Mouse (Mus musculus) spleen, adult 2 months (tissue): Measurements from ENCODE around the gene Pdpn. TPM values are rescaled to one million over a fixed set of nuclear protein-coding genes. Genes with fewer than 3 reads are reported as not detected.

ENCODE experiments used
- DNase-seq, 2 experiments: peaks; one replicate each; pipeline versions ENCODE4 v3.0.0 to v3.0.0-alpha.2; 2012 to 2021; ENCODE audit warnings: low spot score in 2 of 2, low read depth in 1 of 2
- H3K27ac ChIP-seq: fragments of 200-500 bp; 2 replicates; pipeline ENCODE4 v1.5.1; 2012; ENCODE audit warnings: low read length, inconsistent platforms; ENCODE audit not compliant: insufficient read depth
- H3K27me3 ChIP-seq: fragments of 200-500 bp; 2 replicates; pipeline ENCODE4 v1.6.1; 2012; ENCODE audit warnings: mild to moderate bottlenecking, moderate library complexity, low read length, inconsistent platforms; ENCODE audit not compliant: control insufficient read depth, insufficient read depth
- H3K36me3 ChIP-seq: fragments of 200-500 bp; 2 replicates; pipeline ENCODE4 v1.6.1; 2012; ENCODE audit warnings: mild to moderate bottlenecking, low read length, inconsistent platforms; ENCODE audit not compliant: control insufficient read depth, insufficient read depth
- H3K4me1 ChIP-seq: fragments of 200-500 bp; 2 replicates; pipeline ENCODE4 v1.6.1; 2011; ENCODE audit warnings: inconsistent platforms; ENCODE audit not compliant: control insufficient read depth, insufficient read depth, insufficient read length
- H3K4me3 ChIP-seq: fragments of 200-500 bp; 2 replicates; pipeline ENCODE4 v1.5.1; 2011; ENCODE audit warnings: mild to moderate bottlenecking, inconsistent platforms; ENCODE audit not compliant: insufficient read depth, insufficient read length; ENCODE audit errors: extremely low read depth
- CTCF ChIP-seq: fragments of 200-500 bp; IDR thresholded peaks from 2 replicates; pipeline ENCODE4 v1.5.1; 2011; ENCODE audit warnings: mild to moderate bottlenecking, inconsistent platforms; ENCODE audit not compliant: insufficient read depth, insufficient read length, insufficient replicate concordance; ENCODE audit errors: extremely low read depth
- POLR2A ChIP-seq: fragments of 200-500 bp; IDR thresholded peaks from 2 replicates; pipeline ENCODE4 v1.6.1; 2011; ENCODE audit warnings: low read depth, low read length, inconsistent platforms
- WGBS: fragments of 180-500 bp; shearing (Covaris S2); methylation state at CpG from one replicate; pipeline ENCODE4 v1.1.7; 2018; 5-methylcytosine and 5-hydroxymethylcytosine counted together
- polyA plus RNA-seq: library from polyadenylated mRNA; depleted of rRNA; stranded (reverse); fragments of >200 nt; gene quantifications from 2 replicates; pipeline ENCODE4 v1.2.3, GENCODE M21; 2012

The Pdpn gene
- polyA plus RNA-seq, 1 experiment: 0.28 TPM

DNA sequence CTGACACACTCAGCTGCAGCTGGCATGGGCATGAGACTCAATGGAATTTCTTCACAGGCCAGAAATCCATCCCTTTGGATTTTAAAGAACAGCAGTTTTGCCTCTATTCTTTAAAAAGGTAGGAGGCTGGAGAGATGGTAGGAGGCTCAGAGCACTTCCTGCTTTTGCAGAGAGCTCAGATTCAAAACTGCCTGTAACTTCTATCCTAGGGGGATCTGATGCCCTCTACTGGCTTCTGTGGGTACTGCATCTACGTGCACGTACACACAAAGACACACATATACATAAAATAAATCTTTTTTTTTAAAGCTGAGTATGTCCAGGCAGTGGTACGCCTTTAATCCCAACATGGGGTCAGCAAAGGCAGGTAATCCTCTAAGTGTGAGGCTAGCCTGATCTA is 19.2 kb downstream of the Pdpn start:
- no peak for DNase-seq
- Histone ChIP-seq H3K36me3 (no peaks in the 10 kb centered on the region), H3K4me3 (no peak overlapping the region), H3K27me3 (no peaks in the 10 kb centered on the region), H3K4me1 (no peaks in the 10 kb centered on the region), H3K27ac (no peak overlapping the region)
- WGBS: 89% methylated on average over 3 of the region's 3 CpGs
- TF ChIP-seq CTCF (no peak), POLR2A (no peak)

DNA sequence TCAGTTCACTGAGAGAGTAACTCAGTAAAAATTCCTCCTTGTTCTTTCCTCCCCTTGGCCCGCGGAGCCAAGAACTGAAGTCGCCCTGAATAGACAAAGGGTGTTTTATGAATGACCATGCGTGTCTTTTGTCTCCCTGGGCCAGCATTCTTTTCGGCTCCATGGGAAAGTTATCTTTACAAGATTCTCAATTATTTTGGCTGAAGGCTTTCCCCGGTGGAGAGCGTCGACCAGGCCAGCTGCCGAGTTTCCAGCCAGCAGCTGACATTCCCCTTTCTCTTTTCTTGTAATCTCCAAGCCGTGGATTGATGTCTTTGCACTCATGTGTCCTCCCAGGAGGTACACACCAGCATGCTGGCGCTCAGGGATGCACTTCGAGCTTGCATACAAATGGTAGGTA is 19.7 kb downstream of the Pdpn start:
- 89% methylated on average over 12 of the region's 12 CpGs for WGBS

DNA sequence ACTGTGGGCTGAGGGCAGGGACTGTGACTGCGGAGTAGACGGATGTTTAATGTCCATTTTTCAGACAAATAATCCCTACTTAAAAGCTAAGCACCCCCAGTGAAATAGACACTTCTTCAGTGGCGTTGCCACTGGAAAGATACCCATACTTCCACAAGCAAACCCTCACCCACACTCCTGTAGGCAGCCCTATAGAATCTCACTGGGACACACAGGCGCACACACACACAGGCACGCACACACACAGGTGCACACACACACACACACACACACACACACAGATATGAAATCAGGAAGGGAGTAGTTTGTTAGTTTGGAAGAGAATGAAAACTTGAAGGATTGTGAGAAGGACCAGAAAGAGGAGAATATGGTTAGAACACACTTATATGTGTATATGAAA is 20.3 kb downstream of the Pdpn start:
- DNase-seq: no peak
- no peak for TF ChIP-seq CTCF
- no peak for TF ChIP-seq POLR2A
- H3K27ac ChIP-seq: no peak overlapping the region

More for the DNA sequence above, 19.7 kb downstream of the Pdpn start:
- Histone ChIP-seq H3K4me3 (no peak overlapping the region), H3K4me1 (no peaks in the 10 kb centered on the region), H3K27me3 (no peaks in the 10 kb centered on the region), H3K36me3 (no peaks in the 10 kb centered on the region), H3K27ac (no peak overlapping the region)
- TF ChIP-seq CTCF: no peak
- no peak for TF ChIP-seq POLR2A
- DNase-seq: no peak

DNA sequence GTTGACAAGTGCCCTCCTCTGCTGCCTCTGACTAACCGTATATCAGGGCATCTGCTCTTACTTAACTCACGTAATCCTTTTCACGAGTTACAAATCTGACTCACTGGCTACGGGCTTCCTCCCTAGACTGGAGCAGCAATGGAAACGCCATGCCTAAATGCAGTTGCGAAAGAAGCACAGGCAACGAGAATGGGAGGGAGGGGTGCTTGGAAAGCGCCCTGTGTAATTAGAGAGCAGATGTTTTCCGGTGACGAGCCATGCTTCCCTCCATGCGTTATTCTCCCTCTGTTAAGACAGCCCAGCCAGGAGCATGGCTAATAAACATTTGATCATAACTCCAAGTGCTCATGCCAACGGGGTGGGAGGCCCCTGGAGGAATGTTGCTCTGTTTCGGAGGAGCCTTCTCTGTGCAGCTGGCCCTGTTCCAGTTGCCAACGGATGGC is 20.9 kb downstream of the Pdpn start:
- DNase-seq: no peak
- no peak overlapping the region for H3K27ac ChIP-seq
- TF ChIP-seq POLR2A: no peak
- no peak for TF ChIP-seq CTCF
- H3K36me3 ChIP-seq: no peaks in the 10 kb centered on the region
- no peaks in the 10 kb centered on the region for H3K4me1 ChIP-seq
- no peaks in the 10 kb centered on the region for H3K27me3 ChIP-seq
- H3K4me3 ChIP-seq: no peak overlapping the region
- 74% methylated on average over 14 of the region's 14 CpGs for WGBS

More for the DNA sequence above, 20.3 kb downstream of the Pdpn start:
- no peaks in the 10 kb centered on the region for H3K4me1 ChIP-seq
- H3K27me3 ChIP-seq: no peaks in the 10 kb centered on the region
- H3K36me3 ChIP-seq: no peaks in the 10 kb centered on the region
- H3K4me3 ChIP-seq: no peak overlapping the region
- WGBS: 93% methylated on average over 5 of the region's 5 CpGs

DNA sequence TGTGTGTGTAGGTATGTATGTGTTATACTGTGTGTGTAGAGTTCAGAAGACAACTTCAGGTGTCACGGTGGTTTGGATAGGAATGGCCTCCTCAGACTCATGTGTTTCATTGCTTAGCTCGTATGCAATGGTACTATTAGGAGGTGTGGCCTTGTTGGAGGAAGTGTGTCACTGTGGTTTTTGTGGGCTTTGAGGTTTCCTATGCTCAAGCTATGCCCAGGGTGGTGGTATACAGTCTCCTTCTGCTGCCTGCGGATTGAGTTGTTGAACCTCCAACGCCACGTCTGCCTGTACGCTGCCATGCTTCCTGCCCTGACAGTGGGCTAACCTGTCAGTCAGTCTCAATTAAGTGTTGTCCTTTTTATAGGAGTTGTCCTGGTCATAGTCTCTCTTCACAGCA is 22.0 kb downstream of the Pdpn start:
- no peak overlapping the region for H3K27ac ChIP-seq
- WGBS: 27% methylated on average over 6 of the region's 6 CpGs
- H3K27me3 ChIP-seq: no peaks in the 10 kb centered on the region
- no peaks in the 10 kb centered on the region for H3K36me3 ChIP-seq
- no peak for DNase-seq
- no peak overlapping the region for H3K4me3 ChIP-seq
- TF ChIP-seq CTCF (no peak), POLR2A (no peak)
- H3K4me1 ChIP-seq: no peaks in the 10 kb centered on the region

DNA sequence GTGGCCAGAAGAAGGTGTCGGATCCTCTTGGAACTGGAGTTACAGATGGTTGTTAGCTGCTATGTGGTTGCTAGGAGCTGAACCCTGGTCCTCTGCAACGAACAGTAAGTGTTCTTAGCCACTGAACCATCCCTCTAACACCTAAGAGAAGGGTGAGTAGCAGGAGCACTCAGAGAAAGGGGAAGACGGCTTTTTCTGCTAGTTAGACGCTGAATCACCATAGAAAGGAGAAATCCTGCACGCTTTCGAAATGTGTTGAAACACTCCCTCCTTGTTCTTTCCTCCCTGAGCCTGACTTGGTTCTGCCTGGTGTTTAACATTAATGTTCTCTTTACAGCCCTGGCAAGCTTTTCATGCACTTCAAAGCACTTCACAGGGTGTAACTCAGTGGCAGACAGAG is 27.8 kb downstream of the Pdpn start:
- no peaks in the 10 kb centered on the region for H3K36me3 ChIP-seq
- H3K4me3 ChIP-seq: no peak overlapping the region
- DNase-seq: no peak
- H3K27me3 ChIP-seq: no peaks in the 10 kb centered on the region
- TF ChIP-seq CTCF: no peak
- no peak for TF ChIP-seq POLR2A
- 25% methylated on average over 6 of the region's 6 CpGs for WGBS
- no peaks in the 10 kb centered on the region for H3K4me1 ChIP-seq
- no peak overlapping the region for H3K27ac ChIP-seq

DNA sequence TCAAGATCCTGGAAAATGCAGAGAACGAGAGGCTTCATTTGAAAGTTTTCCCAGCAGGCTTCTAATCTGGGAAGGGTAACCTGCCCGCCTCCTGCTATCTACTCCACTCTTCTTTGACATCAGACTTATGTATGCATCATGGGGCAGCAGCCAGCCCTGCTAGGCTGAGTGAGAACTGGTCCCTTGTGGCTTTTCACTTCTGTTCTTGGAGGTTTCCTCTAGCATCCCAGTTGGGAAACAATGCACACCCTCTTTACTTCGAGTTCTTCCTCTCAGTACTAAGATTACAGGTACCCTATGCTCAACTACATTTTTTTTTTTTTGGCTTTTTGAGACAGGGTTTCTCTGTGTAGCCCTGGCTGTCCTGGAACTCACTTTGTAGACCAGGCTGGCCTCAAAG is 28.5 kb downstream of the Pdpn start:
- H3K36me3 ChIP-seq: no peaks in the 10 kb centered on the region
- H3K27me3 ChIP-seq: no peaks in the 10 kb centered on the region
- TF ChIP-seq CTCF (no peak), POLR2A (no peak)
- DNase-seq: no peak
- H3K4me3 ChIP-seq: no peak overlapping the region
- 66% methylated on average over 3 of the region's 3 CpGs for WGBS
- H3K4me1 ChIP-seq: no peaks in the 10 kb centered on the region
- H3K27ac ChIP-seq: no peak overlapping the region
